Mouse (Mus musculus) limb, embryonic 11.5 days (tissue): ENCODE data around the gene Tdrkh. TPM values are rescaled to one million over a fixed set of nuclear protein-coding genes. Genes with fewer than 3 reads are reported as not detected.

ENCODE experiments used
- ATAC-seq: fragments of 200-750 bp; cut with Nextera tagmentation; 2 replicates; pipeline ENCODE4 v1.8.0; 2017; ENCODE audit warnings: low read depth; ENCODE audit not compliant: insufficient number of reproducible peaks, low FRiP score, low TSS enrichment
- DNase-seq: peaks from one replicate; pipeline ENCODE4 v3.0.0-alpha.2; 2015; ENCODE audit warnings: low spot score
- H3K27ac ChIP-seq: fragments of 300-500 bp; sonication (generic); replicated peaks from 2 replicates; pipeline ENCODE4 v1.5.1; 2014; ENCODE audit warnings: low read depth, mild to moderate bottlenecking, low read length
- H3K27me3 ChIP-seq: fragments of 300-500 bp; sonication (generic); 2 replicates; pipeline ENCODE4 v1.6.1; 2014; ENCODE audit warnings: mild to moderate bottlenecking, low read length, mixed read lengths; ENCODE audit not compliant: control insufficient read depth, insufficient read depth
- H3K36me3 ChIP-seq: fragments of 300-500 bp; sonication (generic); 2 replicates; pipeline ENCODE4 v1.6.1; 2014; ENCODE audit warnings: mild to moderate bottlenecking, low read length, moderate library complexity, mixed read lengths; ENCODE audit not compliant: control insufficient read depth, insufficient read depth
- H3K4me1 ChIP-seq: fragments of 300-500 bp; sonication (generic); 2 replicates; pipeline ENCODE4 v1.6.1; 2014; ENCODE audit warnings: low read length, mixed read lengths; ENCODE audit not compliant: control insufficient read depth, insufficient read depth
- H3K4me2 ChIP-seq: fragments of 300-500 bp; sonication (generic); 2 replicates; pipeline ENCODE4 v1.6.1; 2014; ENCODE audit warnings: low read depth, mild to moderate bottlenecking, moderate library complexity; ENCODE audit not compliant: severe bottlenecking
- H3K4me3 ChIP-seq: fragments of 300-500 bp; sonication (generic); 2 replicates; pipeline ENCODE4 v1.5.1; 2014; ENCODE audit warnings: low read depth, low read length
- H3K9ac ChIP-seq: fragments of 300-500 bp; sonication (generic); 2 replicates; pipeline ENCODE4 v1.6.1; 2014; ENCODE audit warnings: mild to moderate bottlenecking, low read length
- H3K9me3 ChIP-seq: fragments of 300-500 bp; sonication (generic); 2 replicates; pipeline ENCODE4 v1.6.1; 2016; ENCODE audit warnings: low read length; ENCODE audit not compliant: control insufficient read depth
- WGBS: fragments of 180-500 bp; shearing (Covaris S2); extraction: QIAGEN DNeasy Blood & Tissue Kit; methylation state at CpG from one replicate; pipeline ENCODE4 v1.1.7; 2014; 5-methylcytosine and 5-hydroxymethylcytosine counted together
- polyA plus RNA-seq: library from polyadenylated mRNA; unstranded; fragments of >200 nt; fragmentation: Nextera tagmentation; extraction: Ambion mirVana; gene quantifications from 2 replicates; pipeline ENCODE4 v1.2.1, GENCODE M21; 2014

The Tdrkh gene
- polyA plus RNA-seq, 1 experiment from 2014 or later, result 8.5 TPM

DNA sequence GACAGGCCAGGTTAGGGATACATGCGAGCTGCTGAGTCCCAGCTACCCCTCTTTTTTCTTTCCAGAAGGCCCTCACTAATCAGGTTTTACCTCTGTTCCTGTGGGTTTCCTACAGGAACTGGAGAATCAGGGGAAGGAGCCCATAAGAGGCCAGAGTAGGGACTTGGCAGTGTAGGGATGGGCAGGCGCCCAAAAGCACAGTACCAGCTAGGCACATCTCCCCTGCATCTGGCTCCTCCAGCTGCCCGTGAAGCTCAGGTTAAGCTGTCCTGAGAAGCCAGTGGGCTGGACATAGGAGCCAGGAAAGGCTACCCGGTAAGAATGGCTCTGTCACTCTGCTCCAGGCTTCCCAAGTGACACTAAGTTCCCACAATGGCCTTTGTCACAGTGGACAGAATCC, 68.4 kb downstream of the Tdrkh start:
- H3K9me3 ChIP-seq, result no peaks in the 10 kb centered on the region
- H3K36me3 ChIP-seq, result no peaks in the 10 kb centered on the region
- ATAC-seq (no peak), DNase-seq (no peak)
- 72% methylated on average over 4 of the region's 4 CpGs for WGBS
- H3K4me2 ChIP-seq, result no peak overlapping the region
- no peak overlapping the region for H3K4me3 ChIP-seq
- peaks cover 8% of the 10 kb centered on the region; the same call in 1 of the 2 replicates for H3K27me3 ChIP-seq
- peaks cover 12% of the 10 kb centered on the region; the same call in 1 of the 2 replicates for H3K4me1 ChIP-seq
- no peak overlapping the region for H3K27ac ChIP-seq
- no peak overlapping the region; the same call in 1 of the 2 replicates for H3K9ac ChIP-seq

DNA sequence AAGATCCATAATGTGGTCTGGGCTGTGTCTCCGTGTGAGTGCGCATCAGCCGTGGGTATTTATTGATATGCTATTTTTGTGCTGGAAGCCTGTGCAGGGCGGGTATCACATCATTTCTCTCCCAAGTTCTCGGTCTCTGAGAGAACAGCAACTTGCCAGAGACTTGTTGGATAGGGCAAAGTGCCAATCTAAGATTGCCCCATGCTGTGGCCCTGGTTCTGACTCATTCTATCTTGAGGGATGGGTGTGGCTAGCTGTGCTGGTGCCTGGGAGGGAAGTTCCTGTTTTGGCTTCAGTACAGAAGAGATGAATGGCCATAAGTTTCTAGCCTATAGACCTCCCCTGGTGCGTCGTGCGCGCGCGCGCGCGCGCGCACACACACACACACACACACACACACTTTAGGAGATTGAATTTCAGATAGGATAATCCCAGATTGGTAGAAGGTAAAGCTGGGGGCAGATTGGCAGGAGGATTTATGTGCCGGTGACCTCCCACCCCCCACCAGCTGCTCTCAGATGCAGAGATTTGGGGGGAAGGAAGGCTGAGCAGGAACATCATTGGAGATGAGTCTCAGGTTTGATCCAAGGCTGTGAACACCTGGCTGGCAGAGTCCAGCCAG, 69.8 kb downstream of the Tdrkh start:
- 86% methylated on average over 17 of the region's 17 CpGs for WGBS
- H3K27ac ChIP-seq, result no peak overlapping the region
- no peak for ATAC-seq
- peaks cover 8% of the 10 kb centered on the region; the same call in 1 of the 2 replicates for H3K27me3 ChIP-seq
- H3K4me3 ChIP-seq, result no peak overlapping the region
- no peak overlapping the region for H3K9ac ChIP-seq
- H3K36me3 ChIP-seq, result no peaks in the 10 kb centered on the region
- H3K4me2 ChIP-seq, result no peak overlapping the region
- DNase-seq, result no peak
- H3K4me1 ChIP-seq, result peaks cover 9% of the 10 kb centered on the region; the same call in 1 of the 2 replicates
- no peaks in the 10 kb centered on the region for H3K9me3 ChIP-seq

DNA sequence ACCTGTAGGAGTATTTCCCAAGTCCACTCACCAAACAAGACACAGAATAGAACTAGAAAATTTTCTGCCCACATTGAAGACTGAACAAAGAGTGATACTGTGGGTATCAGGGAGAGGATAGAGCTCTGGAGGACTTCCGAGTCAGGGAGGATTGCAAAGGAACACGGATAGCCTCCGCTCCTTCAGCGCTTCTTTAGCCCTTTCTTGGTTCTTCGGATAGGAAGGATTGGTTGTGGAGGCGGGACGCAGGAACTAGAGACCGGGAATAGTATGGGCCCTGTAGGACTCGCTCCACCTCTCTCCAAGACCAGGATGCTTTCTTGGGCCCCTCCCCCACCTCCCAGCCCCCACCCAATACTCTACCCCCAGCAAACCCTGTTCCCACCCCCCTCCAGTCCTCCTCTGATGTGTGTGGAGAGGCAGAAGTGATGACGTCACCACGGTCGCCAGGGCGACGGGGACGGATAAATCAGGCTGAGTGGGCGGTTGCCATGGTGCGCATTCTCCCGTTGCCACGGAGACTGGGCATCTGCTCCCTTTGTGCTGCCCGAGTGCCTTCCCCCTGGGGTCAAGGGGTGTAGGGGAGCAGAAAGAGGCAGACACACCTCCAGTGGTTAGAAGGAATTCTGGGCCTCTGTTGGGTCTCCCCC, 70.8 kb downstream of the Tdrkh start:
- peak; percentile 69 for ATAC-seq
- peak; percentile 80 for DNase-seq
- Histone ChIP-seq H3K9ac (no peak overlapping the region), H3K4me3 (no peak overlapping the region), H3K9me3 (no peaks in the 10 kb centered on the region), H3K4me2 (peak overlapping the region; percentile 27; the same call in 1 of the 2 replicates), H3K4me1 (peaks cover 9% of the 10 kb centered on the region; the same call in 1 of the 2 replicates), H3K27ac (no peak overlapping the region), H3K27me3 (peaks cover 6% of the 10 kb centered on the region; the same call in 1 of the 2 replicates), H3K36me3 (no peaks in the 10 kb centered on the region)
- 22% methylated on average over 20 of the region's 20 CpGs for WGBS

Other genes with a start within 250 kb of the Tdrkh start
- not detected in 2 replicates for gene Gm10696, start 235.1 kb upstream of the Tdrkh start, polyA plus RNA-seq
- not detected in 2 replicates for gene Gm5286, start 216.6 kb upstream of the Tdrkh start, polyA plus RNA-seq
- gene Gm4778, start 149.2 kb upstream of the Tdrkh start, polyA plus RNA-seq, result not detected in 2 replicates
- 8.1 and 9.1 TPM in 2 replicates for gene Them4, start 103.2 kb upstream of the Tdrkh start, polyA plus RNA-seq
- not detected in 2 replicates for gene Them5, start 71.2 kb upstream of the Tdrkh start, polyA plus RNA-seq
- 1.0 and 1.2 TPM in 2 replicates for gene C2cd4d, start 50.8 kb upstream of the Tdrkh start, polyA plus RNA-seq
- gene Rorc, start 40.5 kb upstream of the Tdrkh start, polyA plus RNA-seq, result 0.44 and 0.85 TPM in 2 replicates
- not detected in 2 replicates for gene Lingo4, start 14.8 kb upstream of the Tdrkh start, polyA plus RNA-seq
- 68.0 and 75.2 TPM in 2 replicates for gene Mrpl9, start 30.0 kb downstream of the Tdrkh start, polyA plus RNA-seq
- gene Oaz3, start 30.6 kb downstream of the Tdrkh start, polyA plus RNA-seq, result 0.31 and 0.36 TPM in 2 replicates
- gene Celf3, start 65.0 kb downstream of the Tdrkh start, polyA plus RNA-seq, result 0.68 and 0.88 TPM in 2 replicates
- gene Riiad1, start 67.1 kb downstream of the Tdrkh start, polyA plus RNA-seq, result 1.0 and 1.6 TPM in 2 replicates
- gene Snx27, start 169.4 kb downstream of the Tdrkh start, polyA plus RNA-seq, result 35.1 and 35.9 TPM in 2 replicates
- not detected in 2 replicates for gene Gm10972, start 229.8 kb downstream of the Tdrkh start, polyA plus RNA-seq
- 4.0 and 4.7 TPM in 2 replicates for gene Tuft1, start 245.6 kb downstream of the Tdrkh start, polyA plus RNA-seq